Mouse (Mus musculus) lung, embryonic 16.5 days (tissue): ENCODE data around the gene Il4i1. TPM values are rescaled to one million over a fixed set of nuclear protein-coding genes. Genes with fewer than 3 reads are reported as not detected.

Source experiments
- ATAC-seq: fragments of 200-750 bp; cut with Nextera tagmentation; 2 replicates; pipeline ENCODE4 v1.8.0; 2017; ENCODE audit warnings: low read depth, mild to moderate bottlenecking, moderate library complexity
- H3K27ac ChIP-seq: fragments of 300-500 bp; sonication (generic); 2 replicates; pipeline ENCODE4 v1.5.1; 2014; ENCODE audit warnings: mild to moderate bottlenecking, control low read depth, low read length
- H3K27me3 ChIP-seq: fragments of 300-500 bp; sonication (generic); 2 replicates; pipeline ENCODE4 v1.6.1; 2014; ENCODE audit warnings: low read depth, low read length, mixed read lengths; ENCODE audit not compliant: control insufficient read depth, insufficient read depth
- H3K36me3 ChIP-seq: fragments of 300-500 bp; sonication (generic); 2 replicates; pipeline ENCODE4 v1.6.1; 2014; ENCODE audit warnings: low read length; ENCODE audit not compliant: control insufficient read depth, insufficient read depth
- H3K4me1 ChIP-seq: fragments of 300-500 bp; sonication (generic); replicated peaks from 2 replicates; pipeline ENCODE4 v1.6.1; 2014; ENCODE audit warnings: low read length, mixed read lengths; ENCODE audit not compliant: control insufficient read depth, insufficient read depth
- H3K4me2 ChIP-seq: fragments of 300-500 bp; sonication (generic); 2 replicates; pipeline ENCODE4 v1.6.1; 2014; ENCODE audit warnings: low read depth, low read length, control low read depth
- H3K4me3 ChIP-seq: fragments of 300-500 bp; sonication (generic); 2 replicates; pipeline ENCODE4 v1.5.1; 2014; ENCODE audit warnings: mild to moderate bottlenecking, low read length, control low read depth
- H3K9ac ChIP-seq: fragments of 300-500 bp; sonication (generic); 2 replicates; pipeline ENCODE4 v1.6.1; 2014; ENCODE audit warnings: low read length, control low read depth
- H3K9me3 ChIP-seq: fragments of 300-500 bp; sonication (generic); 2 replicates; pipeline ENCODE4 v1.6.1; 2016; ENCODE audit warnings: low read length; ENCODE audit not compliant: control insufficient read depth
- WGBS: fragments of 180-500 bp; shearing (Covaris S2); extraction: QIAGEN DNeasy Blood & Tissue Kit; methylation state at CpG from one replicate; pipeline ENCODE4 v1.1.7; 2014; 5-methylcytosine and 5-hydroxymethylcytosine counted together
- polyA plus RNA-seq: library from polyadenylated mRNA; unstranded; fragments of >200 nt; fragmentation: Nextera tagmentation; extraction: Ambion mirVana; gene quantifications from 2 replicates; pipeline ENCODE4 v1.2.1, GENCODE M21; 2015

Il4i1 gene
- polyA plus RNA-seq, 1 experiment from 2014 or later: 1.4 TPM

DNA sequence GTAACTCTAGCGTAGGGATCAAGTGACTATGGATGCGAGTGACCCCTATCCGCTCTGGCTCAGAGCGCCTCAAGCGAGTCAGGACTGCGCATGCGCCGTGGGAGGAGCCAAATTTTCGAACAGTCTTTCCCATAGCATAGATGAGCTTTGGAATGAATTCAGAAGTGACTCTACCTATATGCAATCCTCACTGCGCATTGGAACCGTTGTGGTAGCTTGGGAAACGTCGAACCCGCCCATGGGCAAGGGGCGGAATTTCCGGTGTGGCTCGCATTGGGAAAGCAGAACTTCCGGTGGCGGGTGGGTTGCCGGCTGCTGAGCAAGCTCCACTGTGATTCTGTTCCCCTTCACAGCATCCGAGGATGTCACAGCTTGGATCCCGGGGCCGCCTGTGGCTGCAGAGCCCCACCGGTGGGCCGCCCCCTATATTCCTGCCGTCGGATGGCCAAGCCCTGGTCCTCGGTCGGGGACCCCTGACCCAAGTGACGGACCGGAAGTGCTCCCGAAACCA lies 40.9 kb downstream of the Il4i1 start, which contains the start of gene Pnkp:
Gene Pnkp (plus strand): TSS at position 98 of the 511 bp plus-strand sequence.
- Histone ChIP-seq H3K27ac (peak within 1 kb of the TSS; percentile 85), H3K4me1 (peaks cover 39% of the 10 kb centered on the region), H3K9ac (peak within 1 kb of the TSS; percentile 76), H3K4me2 (peak within 1 kb of the TSS; percentile 76), H3K27me3 (no peaks in the 10 kb centered on the region), H3K4me3 (peak within 1 kb of the TSS; percentile 65), H3K9me3 (no peaks in the 10 kb centered on the region), H3K36me3 (peaks cover 5% of the 10 kb centered on the region; the same call in 1 of the 2 replicates)
- peak; percentile 30 for ATAC-seq
- WGBS: under 1% methylated on average over 32 of the region's 32 CpGs

DNA sequence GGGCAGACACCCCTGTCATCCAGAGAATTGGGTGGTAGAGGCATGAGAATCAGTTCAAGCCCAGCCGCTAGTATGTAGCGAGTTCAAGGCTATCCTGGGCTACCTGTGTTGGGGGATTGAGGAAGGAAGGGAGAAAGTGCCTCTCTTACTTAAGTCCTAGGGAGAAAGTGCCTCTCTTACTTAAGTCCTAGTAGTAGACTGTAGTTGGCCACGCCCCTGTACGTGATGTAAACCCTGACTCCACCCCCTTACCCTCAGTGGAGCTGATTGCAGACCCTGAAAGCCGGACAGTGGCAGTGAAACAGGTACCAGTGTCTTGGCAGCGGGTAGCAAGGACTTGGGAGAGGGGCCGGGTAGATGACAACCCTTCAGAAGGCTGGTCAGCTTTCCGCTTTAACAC lies 41.7 kb downstream of the Il4i1 start:
- no peak for ATAC-seq
- peak overlapping the region; percentile 76 for H3K9ac ChIP-seq
- H3K36me3 ChIP-seq: peaks cover 10% of the 10 kb centered on the region
- H3K27ac ChIP-seq: peak overlapping the region; percentile 85
- peak overlapping the region; percentile 65 for H3K4me3 ChIP-seq
- peak overlapping the region; percentile 76 for H3K4me2 ChIP-seq
- no peaks in the 10 kb centered on the region for H3K27me3 ChIP-seq
- WGBS: 27% methylated on average over 8 of the region's 8 CpGs
- H3K4me1 ChIP-seq: peaks cover 38% of the 10 kb centered on the region
- no peaks in the 10 kb centered on the region for H3K9me3 ChIP-seq

DNA sequence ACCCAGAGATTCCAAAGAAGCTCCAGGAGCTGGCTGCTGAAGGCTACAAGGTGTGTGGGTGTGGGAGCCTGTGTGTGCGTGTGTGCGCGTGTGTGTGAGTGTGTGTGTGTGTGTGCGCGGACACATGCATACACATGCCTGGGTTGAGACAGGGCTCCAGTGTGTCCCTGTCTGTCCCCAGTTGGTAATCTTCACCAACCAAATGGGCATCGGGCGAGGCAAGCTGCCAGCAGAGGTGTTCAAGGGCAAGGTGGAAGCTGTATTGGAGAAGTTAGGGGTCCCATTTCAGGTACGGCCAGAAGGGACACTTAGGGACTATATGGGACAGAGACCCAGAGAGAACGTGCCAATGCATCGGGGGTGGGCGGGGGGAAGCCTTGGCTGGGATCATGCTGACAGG lies 43.7 kb downstream of the Il4i1 start:
- H3K4me3 ChIP-seq: no peak overlapping the region
- H3K27me3 ChIP-seq: no peaks in the 10 kb centered on the region
- peaks cover 31% of the 10 kb centered on the region for H3K4me1 ChIP-seq
- no peak overlapping the region for H3K27ac ChIP-seq
- H3K9me3 ChIP-seq: no peaks in the 10 kb centered on the region
- no peak overlapping the region for H3K4me2 ChIP-seq
- H3K36me3 ChIP-seq: peaks cover 27% of the 10 kb centered on the region
- 89% methylated on average over 11 of the region's 11 CpGs for WGBS
- H3K9ac ChIP-seq: no peak overlapping the region
- no peak for ATAC-seq

DNA sequence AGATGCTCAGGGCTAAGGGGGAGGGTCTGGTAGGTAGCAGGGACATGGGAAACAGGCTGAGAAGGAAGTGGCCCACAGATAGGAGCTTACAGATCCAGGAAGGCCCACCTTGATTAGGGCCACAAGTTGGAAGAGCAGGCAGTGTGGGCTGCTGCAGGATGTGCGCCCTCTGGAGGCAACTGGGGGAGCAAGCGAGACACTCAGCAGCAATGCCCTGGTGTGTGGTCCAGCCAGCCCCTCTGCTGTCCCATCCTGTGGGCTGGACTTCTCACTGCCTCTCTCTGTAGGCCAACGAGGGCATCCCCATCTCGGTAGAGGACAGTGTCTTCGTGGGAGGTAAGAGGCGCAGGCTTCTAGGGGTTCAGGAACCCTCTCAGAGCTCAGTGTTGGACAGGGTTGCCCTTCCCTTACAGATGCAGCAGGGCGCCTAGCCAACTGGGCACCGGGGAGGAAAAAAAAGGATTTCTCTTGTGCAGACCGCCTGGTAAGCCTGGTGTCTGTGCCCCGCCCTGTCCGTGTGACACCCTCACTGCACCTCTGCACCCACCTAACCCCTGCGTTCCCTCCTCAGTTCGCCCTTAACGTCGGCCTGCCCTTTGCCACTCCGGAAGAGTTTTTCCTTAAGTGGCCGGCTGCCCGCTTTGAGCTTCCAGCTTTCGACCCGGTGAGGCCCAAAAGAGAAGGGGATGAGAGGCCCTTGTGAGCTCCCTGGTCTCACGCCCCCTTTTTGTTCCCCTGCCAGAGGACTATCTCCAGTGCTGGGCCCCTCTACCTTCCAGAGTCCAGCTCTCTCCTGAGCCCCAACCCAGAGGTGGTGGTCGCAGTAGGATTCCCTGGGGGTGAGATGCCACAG lies 44.6 kb downstream of the Il4i1 start:
- 42% methylated on average over 22 of the region's 22 CpGs for WGBS
- Histone ChIP-seq H3K27ac (peak overlapping the region; percentile 47), H3K27me3 (no peaks in the 10 kb centered on the region), H3K4me3 (no peak overlapping the region), H3K9ac (peak overlapping the region; percentile 10; the same call in 1 of the 2 replicates), H3K4me1 (peaks cover 34% of the 10 kb centered on the region), H3K9me3 (no peaks in the 10 kb centered on the region), H3K36me3 (peaks cover 35% of the 10 kb centered on the region), H3K4me2 (no peak overlapping the region)
- peak; percentile 47 for ATAC-seq

DNA sequence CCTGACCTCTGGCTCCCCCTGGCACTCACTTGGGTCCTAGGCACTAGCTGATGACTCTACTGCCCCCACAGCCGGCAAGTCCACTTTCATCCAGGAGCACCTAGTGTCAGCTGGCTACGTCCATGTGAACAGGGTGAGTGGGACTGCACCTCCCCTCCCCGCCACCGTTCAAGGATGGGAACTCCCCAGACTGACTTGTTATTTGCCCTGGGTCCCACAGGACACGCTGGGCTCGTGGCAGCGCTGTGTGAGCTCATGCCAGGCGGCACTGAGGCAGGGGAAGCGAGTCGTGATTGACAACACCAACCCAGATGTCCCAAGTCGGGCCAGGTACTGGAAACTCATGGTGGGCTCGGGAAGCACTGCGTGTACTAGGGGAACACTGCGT lies 45.2 kb downstream of the Il4i1 start:
- no peak overlapping the region for H3K27ac ChIP-seq

DNA sequence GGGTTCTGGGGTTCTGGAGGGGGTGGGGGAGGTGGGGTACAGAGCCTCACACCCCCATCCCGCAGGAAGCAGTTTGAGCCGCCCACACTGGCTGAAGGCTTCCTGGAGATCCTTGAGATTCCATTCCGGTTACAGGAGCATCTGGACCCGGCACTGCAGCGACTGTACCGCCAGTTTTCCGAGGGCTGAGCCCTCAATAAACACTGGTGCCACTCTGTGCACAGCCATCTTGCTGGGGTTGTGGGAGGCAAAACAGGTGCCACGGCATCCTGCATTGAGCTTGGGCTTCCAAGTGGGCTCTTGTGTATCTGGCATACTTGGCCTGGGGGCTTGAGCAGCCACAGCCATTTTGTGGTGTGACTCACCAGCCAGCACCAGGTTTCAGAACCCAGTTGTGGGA lies 46.2 kb downstream of the Il4i1 start:
- H3K4me1 ChIP-seq: peaks cover 44% of the 10 kb centered on the region

More for the DNA sequence above, 45.2 kb downstream of the Il4i1 start:
- H3K4me3 ChIP-seq: no peak overlapping the region
- peaks cover 35% of the 10 kb centered on the region for H3K36me3 ChIP-seq
- no peaks in the 10 kb centered on the region for H3K27me3 ChIP-seq
- no peaks in the 10 kb centered on the region for H3K9me3 ChIP-seq
- 70% methylated on average over 14 of the region's 14 CpGs for WGBS
- H3K4me1 ChIP-seq: peaks cover 38% of the 10 kb centered on the region
- H3K4me2 ChIP-seq: no peak overlapping the region
- no peak overlapping the region for H3K9ac ChIP-seq
- no peak for ATAC-seq

DNA sequence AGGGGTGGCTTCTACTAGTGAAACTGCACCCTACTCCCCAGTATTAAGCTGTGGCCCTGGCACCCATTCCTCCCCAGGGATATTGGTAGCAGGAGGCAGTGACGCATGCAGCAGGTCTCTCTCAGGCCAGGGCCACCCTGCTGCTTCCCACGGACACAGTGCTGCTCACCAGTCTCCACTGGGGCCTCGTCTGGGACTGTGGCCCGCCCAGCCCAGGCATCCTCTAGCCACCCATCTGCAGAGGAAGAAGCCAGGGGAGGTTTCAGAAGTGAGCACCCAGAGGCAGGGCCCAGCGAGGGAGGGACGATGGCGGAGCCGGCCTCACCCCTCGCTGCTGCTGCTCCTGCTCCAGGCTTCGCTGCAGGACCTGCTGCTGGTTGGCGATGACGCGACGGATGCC lies 47.0 kb downstream of the Il4i1 start:
- no peak overlapping the region for H3K4me2 ChIP-seq
- H3K36me3 ChIP-seq: peaks cover 35% of the 10 kb centered on the region
- ATAC-seq: no peak
- H3K9ac ChIP-seq: no peak overlapping the region
- H3K27me3 ChIP-seq: no peaks in the 10 kb centered on the region
- 88% methylated on average over 14 of the region's 14 CpGs for WGBS
- H3K27ac ChIP-seq: no peak overlapping the region
- H3K4me3 ChIP-seq: no peak overlapping the region
- H3K9me3 ChIP-seq: no peaks in the 10 kb centered on the region
- H3K4me1 ChIP-seq: peaks cover 46% of the 10 kb centered on the region

More for the DNA sequence above, 46.2 kb downstream of the Il4i1 start:
- no peaks in the 10 kb centered on the region for H3K27me3 ChIP-seq
- no peaks in the 10 kb centered on the region for H3K9me3 ChIP-seq
- H3K27ac ChIP-seq: no peak overlapping the region
- H3K4me3 ChIP-seq: no peak overlapping the region
- no peak overlapping the region for H3K9ac ChIP-seq
- H3K4me2 ChIP-seq: no peak overlapping the region
- no peak for ATAC-seq
- peaks cover 35% of the 10 kb centered on the region for H3K36me3 ChIP-seq
- WGBS: 47% methylated on average over 8 of the region's 8 CpGs

DNA sequence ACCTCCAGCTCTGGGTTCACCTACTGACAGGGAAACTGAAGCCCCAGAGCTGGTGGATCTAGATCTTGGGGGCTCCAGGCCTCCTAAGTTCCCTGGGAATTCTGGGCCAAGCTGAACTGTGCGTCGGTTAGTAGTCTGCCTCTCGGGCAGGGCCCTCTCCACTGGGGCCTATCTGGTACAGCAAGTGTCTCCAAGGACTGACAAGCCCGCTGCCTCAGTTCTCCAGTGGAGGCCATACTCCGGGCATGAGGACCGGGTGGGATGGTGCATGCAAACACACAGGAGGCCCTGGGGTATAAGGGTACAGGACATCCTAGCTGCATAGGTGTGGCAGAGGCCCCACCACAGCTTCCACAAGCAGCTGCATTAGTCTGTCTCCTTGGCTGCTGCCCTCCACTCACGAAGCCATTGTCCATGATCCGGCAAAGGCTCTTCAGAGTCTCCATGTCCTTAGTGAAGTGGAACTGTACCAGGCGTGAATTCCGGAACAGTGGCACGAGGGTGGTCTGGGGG lies 47.9 kb downstream of the Il4i1 start:
- H3K9ac ChIP-seq: no peak overlapping the region
- 77% methylated on average over 11 of the region's 11 CpGs for WGBS
- H3K4me3 ChIP-seq: no peak overlapping the region
- no peak overlapping the region for H3K4me2 ChIP-seq
- H3K4me1 ChIP-seq: peaks cover 46% of the 10 kb centered on the region
- peaks cover 35% of the 10 kb centered on the region for H3K36me3 ChIP-seq
- no peaks in the 10 kb centered on the region for H3K27me3 ChIP-seq
- no peak overlapping the region for H3K27ac ChIP-seq
- ATAC-seq: no peak
- H3K9me3 ChIP-seq: no peaks in the 10 kb centered on the region
